Mouse (Mus musculus) megakaryocyte, embryonic 14.5 days (primary cell): ENCODE measurements around the gene Minos1.

ENCODE experiments used
- FLI1 ChIP-seq: IDR thresholded peaks from 2 replicates; pipeline ENCODE4 v1.6.1; 2012; ENCODE audit warnings: low read length, inconsistent platforms, mixed read lengths
- GATA1 ChIP-seq: IDR thresholded peaks from 3 replicates; pipeline ENCODE4 v1.6.1; 2012; ENCODE audit warnings: mixed read lengths, low read length, inconsistent platforms, borderline replicate concordance

DNA sequence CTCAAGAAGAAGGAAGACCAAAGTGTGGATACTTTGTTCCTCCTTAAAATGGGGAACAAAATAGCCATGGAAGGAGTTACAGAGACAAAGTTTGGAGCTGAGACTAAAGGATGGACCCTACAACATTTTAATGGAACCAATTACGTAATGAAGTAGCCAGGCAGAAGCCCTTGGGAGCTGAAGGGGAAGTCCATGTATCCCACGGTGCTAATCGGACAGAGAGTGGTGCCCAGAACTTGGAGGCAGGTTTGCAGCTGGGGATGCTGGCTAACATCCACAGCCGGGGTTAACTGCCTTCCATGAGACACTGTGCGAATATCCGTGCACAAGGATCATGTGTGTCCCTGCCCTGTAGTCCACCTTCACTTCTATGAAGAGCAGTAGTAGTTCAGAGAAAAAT lies 25.6 kb upstream of the Minos1 start:
- TF ChIP-seq GATA1 (no peak), FLI1 (no peak)
